Mouse (Mus musculus): ENCODE data around the gene Ripor2. TPM values are rescaled to one million over a fixed set of nuclear protein-coding genes. Genes with fewer than 3 reads are reported as not detected.

The Ripor2 gene
- polyA plus RNA-seq, 1 experiment from 2014 or later: 3.5 TPM

DNA sequence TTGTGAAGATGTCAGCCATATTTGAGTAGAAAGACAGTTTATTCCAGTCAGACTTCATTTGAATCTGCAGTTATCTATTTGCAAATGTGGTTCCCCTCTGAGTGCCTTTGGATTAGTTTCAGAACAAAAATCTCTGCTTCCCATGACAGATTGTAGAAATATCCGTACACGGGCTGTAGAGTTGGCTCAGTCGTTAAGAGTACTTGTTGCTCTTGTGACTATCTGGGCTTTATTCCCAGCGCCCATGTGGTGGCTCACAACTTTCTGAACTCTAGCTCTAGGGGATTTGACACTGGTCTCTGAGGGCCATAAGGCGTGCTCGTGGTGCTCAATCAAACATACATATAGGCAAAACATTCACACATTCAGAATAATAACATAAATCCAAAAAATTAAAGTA lies 10.1 kb upstream of the Ripor2 start:
- no peak overlapping the region for H3K9ac ChIP-seq (replicated peaks; ENCODE audit: low read length)
- 88% methylated on average over 6 of the region's 6 CpGs for WGBS
- H3K27me3 ChIP-seq (ENCODE audit: control insufficient read depth, insufficient read depth, low read length): no peaks in the 10 kb centered on the region

GRCm38 (mm10) chr13:24575126-24575525 lies 6.9 kb upstream of the Ripor2 start:
- Histone ChIP-seq H3K4me3 (ENCODE audit: low read depth, low read length) (no peak overlapping the region), H3K4me2 (ENCODE audit: low read depth, low read length) (no peak overlapping the region), H3K27me3 (ENCODE audit: control insufficient read depth, insufficient read depth, low read length) (no peaks in the 10 kb centered on the region), H3K9ac (replicated peaks; ENCODE audit: low read length) (no peak overlapping the region), H3K36me3 (replicated peaks; ENCODE audit: control insufficient read depth, insufficient read depth, low read depth, low read length) (no peaks in the 10 kb centered on the region), H3K27ac (replicated peaks; ENCODE audit: low read depth, low read length) (no peak overlapping the region), H3K9me3 (replicated peaks; ENCODE audit: control insufficient read depth, low read length) (no peaks in the 10 kb centered on the region), H3K4me1 (ENCODE audit: control insufficient read depth, insufficient read depth, low read length) (peaks cover 4% of the 10 kb centered on the region; the same call in 1 of the 2 replicates)
- WGBS: 89% methylated on average over 3 of the region's 3 CpGs
- DNase-seq (ENCODE audit: low spot score) (no peak), ATAC-seq (replicated peaks; ENCODE audit: insufficient number of reproducible peaks, low FRiP score, low TSS enrichment, low read depth) (no peak)

More for the DNA sequence above, 10.1 kb upstream of the Ripor2 start:
- Histone ChIP-seq H3K36me3 (replicated peaks; ENCODE audit: control insufficient read depth, insufficient read depth, low read depth, low read length) (no peaks in the 10 kb centered on the region), H3K4me1 (ENCODE audit: control insufficient read depth, insufficient read depth, low read length) (peaks cover 4% of the 10 kb centered on the region; the same call in 1 of the 2 replicates), H3K4me3 (ENCODE audit: low read depth, low read length) (no peak overlapping the region), H3K27ac (replicated peaks; ENCODE audit: low read depth, low read length) (no peak overlapping the region), H3K4me2 (ENCODE audit: low read depth, low read length) (no peak overlapping the region), H3K9me3 (replicated peaks; ENCODE audit: control insufficient read depth, low read length) (no peaks in the 10 kb centered on the region)
- no peak for DNase-seq (ENCODE audit: low spot score)
- no peak for ATAC-seq (replicated peaks; ENCODE audit: insufficient number of reproducible peaks, low FRiP score, low TSS enrichment, low read depth)

GRCm38 (mm10) chr13:24576338-24577119 lies 5.5 kb upstream of the Ripor2 start:
- no peak overlapping the region for H3K27ac ChIP-seq (replicated peaks; ENCODE audit: low read depth, low read length)
- ATAC-seq (replicated peaks; ENCODE audit: insufficient number of reproducible peaks, low FRiP score, low TSS enrichment, low read depth): peak; percentile 86
- H3K36me3 ChIP-seq (replicated peaks; ENCODE audit: control insufficient read depth, insufficient read depth, low read depth, low read length): no peaks in the 10 kb centered on the region

GRCm38 (mm10) chr13:24578317-24578716 lies 3.7 kb upstream of the Ripor2 start:
- no peak overlapping the region for H3K4me3 ChIP-seq (ENCODE audit: low read depth, low read length)

More at GRCm38 (mm10) chr13:24576338-24577119, 5.5 kb upstream of the Ripor2 start:
- Histone ChIP-seq H3K27me3 (ENCODE audit: control insufficient read depth, insufficient read depth, low read length) (no peaks in the 10 kb centered on the region), H3K4me3 (ENCODE audit: low read depth, low read length) (no peak overlapping the region), H3K9ac (replicated peaks; ENCODE audit: low read length) (no peak overlapping the region), H3K9me3 (replicated peaks; ENCODE audit: control insufficient read depth, low read length) (no peaks in the 10 kb centered on the region), H3K4me2 (ENCODE audit: low read depth, low read length) (no peak overlapping the region), H3K4me1 (ENCODE audit: control insufficient read depth, insufficient read depth, low read length) (peaks cover 4% of the 10 kb centered on the region; the same call in 1 of the 2 replicates)
- DNase-seq (ENCODE audit: low spot score): peak; percentile 83
- 43% methylated on average over 11 of the region's 11 CpGs for WGBS

DNA sequence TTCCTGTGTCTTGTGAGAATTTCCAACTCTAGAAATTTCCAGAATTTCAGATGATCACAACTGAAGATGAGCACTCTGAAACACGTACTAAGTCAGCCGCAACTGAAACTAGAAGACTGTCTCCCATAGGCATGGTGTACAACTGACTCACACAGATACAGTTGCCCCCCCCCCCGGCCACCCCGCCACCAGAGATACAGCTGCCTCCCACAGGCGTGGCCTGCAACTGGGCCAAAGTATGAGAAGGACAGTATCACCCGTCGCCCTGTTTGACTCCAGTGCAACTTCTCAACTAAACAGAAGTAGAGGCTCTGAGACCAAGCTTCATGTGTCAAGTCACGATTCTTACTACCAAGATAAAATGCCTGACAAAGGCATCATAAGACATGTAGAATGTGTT lies 1.2 kb upstream of the Ripor2 start:
- no peak for DNase-seq (ENCODE audit: low spot score)
- peaks cover 4% of the 10 kb centered on the region; the same call in 1 of the 2 replicates for H3K4me1 ChIP-seq (ENCODE audit: control insufficient read depth, insufficient read depth, low read length)
- no peak overlapping the region for H3K4me2 ChIP-seq (ENCODE audit: low read depth, low read length)
- H3K9ac ChIP-seq (replicated peaks; ENCODE audit: low read length): no peak overlapping the region
- ATAC-seq (replicated peaks; ENCODE audit: insufficient number of reproducible peaks, low FRiP score, low TSS enrichment, low read depth): no peak
- H3K27ac ChIP-seq (replicated peaks; ENCODE audit: low read depth, low read length): no peak overlapping the region
- H3K9me3 ChIP-seq (replicated peaks; ENCODE audit: control insufficient read depth, low read length): no peaks in the 10 kb centered on the region
- no peak overlapping the region for H3K4me3 ChIP-seq (ENCODE audit: low read depth, low read length)
- H3K36me3 ChIP-seq (replicated peaks; ENCODE audit: control insufficient read depth, insufficient read depth, low read depth, low read length): no peaks in the 10 kb centered on the region
- WGBS: 89% methylated on average over 8 of the region's 8 CpGs
- H3K27me3 ChIP-seq (ENCODE audit: control insufficient read depth, insufficient read depth, low read length): no peaks in the 10 kb centered on the region

More at GRCm38 (mm10) chr13:24578317-24578716, 3.7 kb upstream of the Ripor2 start:
- Histone ChIP-seq H3K27me3 (ENCODE audit: control insufficient read depth, insufficient read depth, low read length) (no peaks in the 10 kb centered on the region), H3K9me3 (replicated peaks; ENCODE audit: control insufficient read depth, low read length) (no peaks in the 10 kb centered on the region), H3K4me2 (ENCODE audit: low read depth, low read length) (no peak overlapping the region), H3K27ac (replicated peaks; ENCODE audit: low read depth, low read length) (no peak overlapping the region), H3K36me3 (replicated peaks; ENCODE audit: control insufficient read depth, insufficient read depth, low read depth, low read length) (no peaks in the 10 kb centered on the region), H3K9ac (replicated peaks; ENCODE audit: low read length) (no peak overlapping the region), H3K4me1 (ENCODE audit: control insufficient read depth, insufficient read depth, low read length) (peaks cover 4% of the 10 kb centered on the region; the same call in 1 of the 2 replicates)
- ATAC-seq (replicated peaks; ENCODE audit: insufficient number of reproducible peaks, low FRiP score, low TSS enrichment, low read depth): no peak
- no peak for DNase-seq (ENCODE audit: low spot score)

- no peak overlapping the region for H3K27ac ChIP-seq (replicated peaks; ENCODE audit: low read depth, low read length)
- no peak overlapping the region for H3K4me3 ChIP-seq (ENCODE audit: low read depth, low read length)
- H3K4me1 ChIP-seq (ENCODE audit: control insufficient read depth, insufficient read depth, low read length): no peaks in the 10 kb centered on the region
- H3K4me2 ChIP-seq (ENCODE audit: low read depth, low read length): no peak overlapping the region
- H3K36me3 ChIP-seq (replicated peaks; ENCODE audit: control insufficient read depth, insufficient read depth, low read depth, low read length): no peaks in the 10 kb centered on the region
- DNase-seq (ENCODE audit: low spot score) (no peak), ATAC-seq (replicated peaks; ENCODE audit: insufficient number of reproducible peaks, low FRiP score, low TSS enrichment, low read depth) (no peak)
- WGBS: 86% methylated on average over 5 of the region's 5 CpGs
- H3K9me3 ChIP-seq (replicated peaks; ENCODE audit: control insufficient read depth, low read length): no peaks in the 10 kb centered on the region
- H3K27me3 ChIP-seq (ENCODE audit: control insufficient read depth, insufficient read depth, low read length): no peaks in the 10 kb centered on the region
- no peak overlapping the region for H3K9ac ChIP-seq (replicated peaks; ENCODE audit: low read length)
Observed at GRCm38 (mm10) chr13:24584403-24584802, 2.4 kb downstream of the Ripor2 start.

DNA sequence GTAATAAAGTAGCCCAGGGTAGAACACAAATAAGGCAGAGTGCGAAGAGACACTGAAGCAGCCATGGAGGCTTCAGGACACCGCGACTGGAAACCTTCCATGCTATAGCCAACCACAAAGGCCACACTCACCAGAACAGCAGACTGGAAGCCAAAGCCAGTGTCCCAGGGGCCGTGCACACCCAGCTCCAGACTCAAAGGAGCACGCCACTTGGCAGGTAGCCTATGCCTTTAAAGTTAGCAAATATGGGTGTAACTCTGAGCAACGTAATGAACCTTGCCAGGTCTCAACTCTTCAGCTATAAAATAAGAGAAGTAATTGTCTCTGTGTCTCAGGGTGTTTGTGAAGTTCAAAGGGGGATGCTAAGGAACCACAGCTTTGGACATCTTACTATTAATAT lies 2.9 kb downstream of the Ripor2 start:
- H3K9ac ChIP-seq (replicated peaks; ENCODE audit: low read length): no peak overlapping the region
- ATAC-seq (replicated peaks; ENCODE audit: insufficient number of reproducible peaks, low FRiP score, low TSS enrichment, low read depth) (no peak), DNase-seq (ENCODE audit: low spot score) (no peak)
- no peaks in the 10 kb centered on the region for H3K4me1 ChIP-seq (ENCODE audit: control insufficient read depth, insufficient read depth, low read length)
- no peak overlapping the region for H3K4me3 ChIP-seq (ENCODE audit: low read depth, low read length)
- no peaks in the 10 kb centered on the region for H3K27me3 ChIP-seq (ENCODE audit: control insufficient read depth, insufficient read depth, low read length)
- no peak overlapping the region for H3K4me2 ChIP-seq (ENCODE audit: low read depth, low read length)
- H3K36me3 ChIP-seq (replicated peaks; ENCODE audit: control insufficient read depth, insufficient read depth, low read depth, low read length): no peaks in the 10 kb centered on the region
- H3K9me3 ChIP-seq (replicated peaks; ENCODE audit: control insufficient read depth, low read length): no peaks in the 10 kb centered on the region
- 90% methylated on average over 6 of the region's 6 CpGs for WGBS
- H3K27ac ChIP-seq (replicated peaks; ENCODE audit: low read depth, low read length): no peak overlapping the region

GRCm38 (mm10) chr13:24585369-24585768 lies 3.4 kb downstream of the Ripor2 start:
- H3K27ac ChIP-seq (replicated peaks; ENCODE audit: low read depth, low read length): no peak overlapping the region
- H3K36me3 ChIP-seq (replicated peaks; ENCODE audit: control insufficient read depth, insufficient read depth, low read depth, low read length): no peaks in the 10 kb centered on the region
- no peaks in the 10 kb centered on the region for H3K4me1 ChIP-seq (ENCODE audit: control insufficient read depth, insufficient read depth, low read length)
- ATAC-seq (replicated peaks; ENCODE audit: insufficient number of reproducible peaks, low FRiP score, low TSS enrichment, low read depth) (no peak), DNase-seq (ENCODE audit: low spot score) (no peak)
- H3K4me2 ChIP-seq (ENCODE audit: low read depth, low read length): no peak overlapping the region
- H3K4me3 ChIP-seq (ENCODE audit: low read depth, low read length): no peak overlapping the region
- H3K9me3 ChIP-seq (replicated peaks; ENCODE audit: control insufficient read depth, low read length): no peaks in the 10 kb centered on the region
- no peak overlapping the region for H3K9ac ChIP-seq (replicated peaks; ENCODE audit: low read length)
- 60% methylated on average over 9 of the region's 9 CpGs for WGBS
- H3K27me3 ChIP-seq (ENCODE audit: control insufficient read depth, insufficient read depth, low read length): no peaks in the 10 kb centered on the region
